Comparison of ENCODE assay signal across 10 mouse cellular contexts in the genomic region with DNA sequence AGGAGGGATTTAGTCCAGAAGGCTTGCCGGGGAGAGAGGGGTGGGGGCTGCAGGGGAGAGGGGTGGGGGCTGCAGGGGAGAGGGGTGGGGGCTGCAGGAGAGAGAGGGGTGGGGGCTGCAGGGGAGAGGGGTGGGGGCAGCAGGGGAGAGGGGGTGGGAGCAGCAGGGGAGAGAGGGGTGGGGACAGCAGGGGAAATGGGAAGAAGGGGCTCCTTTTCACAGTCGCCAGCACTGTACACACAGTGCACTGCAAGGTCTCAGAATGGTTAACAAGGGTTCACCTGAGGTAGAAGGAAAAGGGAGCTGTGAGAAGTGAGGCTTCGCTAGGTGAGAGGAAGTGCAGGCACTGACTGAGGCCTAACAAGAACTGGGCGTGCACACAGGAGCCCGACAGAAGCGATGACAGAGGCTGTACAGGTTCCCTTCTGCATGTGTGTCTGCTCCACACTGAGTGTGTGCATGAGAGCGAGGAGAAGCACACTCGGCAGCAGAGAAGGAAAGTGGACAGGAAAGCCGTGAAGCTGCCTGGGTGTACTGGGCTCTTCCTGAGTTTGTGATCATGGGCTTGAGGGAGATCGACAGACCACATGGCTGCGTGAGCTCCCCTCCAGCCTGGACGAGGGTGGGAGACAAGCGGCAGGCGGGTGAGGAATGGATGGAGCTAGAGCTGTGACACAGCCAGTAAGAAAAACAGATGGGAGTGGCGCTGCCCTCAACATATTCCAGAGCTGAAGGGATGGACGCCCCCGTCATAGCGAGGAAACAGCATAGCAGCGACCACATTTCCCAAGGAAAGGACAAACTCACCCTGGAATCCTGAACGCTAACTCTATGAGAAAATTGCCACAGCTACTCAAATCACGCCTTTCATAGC. TPM values are rescaled to one million over a fixed set of nuclear protein-coding genes. Genes with fewer than 3 reads are reported as not detected.
A peak's percentile ranks its signal among the peaks of the same experiment; 100 is the strongest.
DNase-seq lines count a peak whose midpoint lies in the region; ATAC-seq lines count a peak whose summit lies in the region.
"Had no signal": no experiment of that assay in that cellular context is flagged by ENCODE, and none has a peak within 500 bp of the region (broad histone marks: within the 10 kb centered on the region; RNA-seq: fewer than 3 reads in every experiment).

No protein-coding gene starts in this region.

- H3K9me3 ChIP-seq in midbrain, embryonic 12.5 days: no peaks in the 10 kb centered on the region
- no peaks in the 10 kb centered on the region for H3K9me3 ChIP-seq in midbrain, embryonic 15.5 days
- H3K9me3 ChIP-seq in intestine, embryonic 15.5 days: no peaks in the 10 kb centered on the region
- no peaks in the 10 kb centered on the region for H3K9me3 ChIP-seq in stomach, embryonic 15.5 days

- H3K27me3 ChIP-seq in midbrain, embryonic 12.5 days: no peaks in the 10 kb centered on the region
- no peaks in the 10 kb centered on the region for H3K27me3 ChIP-seq in midbrain, embryonic 15.5 days (replicated peaks)
- no peaks in the 10 kb centered on the region for H3K27me3 ChIP-seq in intestine, embryonic 15.5 days (replicated peaks)
- no peaks in the 10 kb centered on the region for H3K27me3 ChIP-seq in stomach, embryonic 15.5 days (replicated peaks)

- intact Hi-C loops in heart, postnatal 25 days (cut with DNase I): no loop called here

- peak overlapping the region; percentile 46; the same call in 1 of the 2 replicates for H3K27ac ChIP-seq in midbrain, embryonic 12.5 days (replicated peaks)
- no peak overlapping the region for H3K27ac ChIP-seq in midbrain, embryonic 15.5 days
- H3K27ac ChIP-seq in intestine, embryonic 15.5 days: peak overlapping the region; percentile 62
- peak overlapping the region; percentile 74 for H3K27ac ChIP-seq in stomach, embryonic 15.5 days

- H3K9ac ChIP-seq in midbrain, embryonic 12.5 days (replicated peaks): no peak overlapping the region
- no peak overlapping the region for H3K9ac ChIP-seq in midbrain, embryonic 15.5 days
- H3K9ac ChIP-seq in intestine, embryonic 15.5 days: no peak overlapping the region
- no peak overlapping the region for H3K9ac ChIP-seq in stomach, embryonic 15.5 days

- H3K4me1 ChIP-seq in midbrain, embryonic 12.5 days: 0 out of 2 replicates have a peak, but pooled peaks cover 3% of the 10 kb centered on the region
- peaks cover 5% of the 10 kb centered on the region for H3K4me1 ChIP-seq in midbrain, embryonic 15.5 days
- peaks cover 50% of the 10 kb centered on the region for H3K4me1 ChIP-seq in intestine, embryonic 15.5 days (replicated peaks)
- H3K4me1 ChIP-seq in stomach, embryonic 15.5 days: peaks cover 52% of the 10 kb centered on the region

- H3K4me3 ChIP-seq in midbrain, embryonic 12.5 days: no peak overlapping the region
- H3K4me3 ChIP-seq in midbrain, embryonic 15.5 days: no peak overlapping the region
- no peak overlapping the region for H3K4me3 ChIP-seq in intestine, embryonic 15.5 days (replicated peaks)
- H3K4me3 ChIP-seq in stomach, embryonic 15.5 days (replicated peaks): no peak overlapping the region

- no peak for ATAC-seq in midbrain, embryonic 12.5 days (ENCODE audit: low FRiP score, low read depth)
- no peak for ATAC-seq in midbrain, embryonic 15.5 days (replicated peaks)
- no peak for ATAC-seq in intestine, embryonic 15.5 days
- ATAC-seq in stomach, embryonic 15.5 days (ENCODE audit: insufficient read depth, low FRiP score, low read depth): peak; percentile 44; the same call in 1 of the 2 replicates
- no peak for ATAC-seq in cerebellum, adult (ENCODE audit: insufficient number of reproducible peaks, low FRiP score, low TSS enrichment)

- DNase-seq in heart, adult 11 months: peak; percentile 88
- no peak for DNase-seq in heart, postnatal 25 days (ENCODE audit: low spot score)
- no peak for DNase-seq in gastrocnemius, adult 18-20 months (ENCODE audit: low spot score)
- DNase-seq: cerebellum, adult 11-12 months had no signal

- peaks cover 20% of the 10 kb centered on the region for H3K36me3 ChIP-seq in midbrain, embryonic 12.5 days
- no peaks in the 10 kb centered on the region for H3K36me3 ChIP-seq in midbrain, embryonic 15.5 days (replicated peaks)
- peaks cover 6% of the 10 kb centered on the region; the same call in 1 of the 2 replicates for H3K36me3 ChIP-seq in intestine, embryonic 15.5 days
- H3K36me3 ChIP-seq in stomach, embryonic 15.5 days: peaks cover 7% of the 10 kb centered on the region; the same call in 1 of the 2 replicates

- whole genome bisulfite sequencing in midbrain, embryonic 12.5 days: 69% methylated on average over 21 of the region's 21 CpGs
- 70% methylated on average over 21 of the region's 21 CpGs for WGBS in midbrain, embryonic 15.5 days
- WGBS in intestine, embryonic 15.5 days: 42% methylated on average over 21 of the region's 21 CpGs
- 40% methylated on average over 21 of the region's 21 CpGs for WGBS in stomach, embryonic 15.5 days

- H3K4me2 ChIP-seq in midbrain, embryonic 12.5 days (replicated peaks): no peak overlapping the region
- H3K4me2 ChIP-seq in midbrain, embryonic 15.5 days: no peak overlapping the region
- no peak overlapping the region for H3K4me2 ChIP-seq in intestine, embryonic 15.5 days (replicated peaks)
- H3K4me2 ChIP-seq in stomach, embryonic 15.5 days: no peak overlapping the region

RNA-seq across cellular contexts. Expression of gene Ube4b, which starts 29.9 kb away (rescaled TPM):
- total RNA-seq in heart, postnatal 25 days (2021): 10 to 100 TPM; 48.6 to 49.0 TPM
- 78.2 and 81.7 TPM in 2 replicates for polyA plus RNA-seq in midbrain, embryonic 12.5 days (2016; fragmentation: Nextera tagmentation; extraction: Ambion mirVana)
- 58.7 and 64.5 TPM in 2 replicates for polyA plus RNA-seq in midbrain, embryonic 15.5 days (2015; fragmentation: Nextera tagmentation; extraction: Ambion mirVana)
- 34.3 and 39.0 TPM in 2 replicates for polyA plus RNA-seq in intestine, embryonic 15.5 days (2015; fragmentation: Nextera tagmentation; extraction: Ambion mirVana)
- 35.5 and 41.4 TPM in 2 replicates for polyA plus RNA-seq in stomach, embryonic 15.5 days (2015; fragmentation: Nextera tagmentation; extraction: Ambion mirVana)
- 10 to 100 TPM; 31.7 to 35.5 TPM for total RNA-seq in gastrocnemius, adult 18-20 months (2021)

RNA-seq across cellular contexts. Expression of gene Rbp7, which starts 58.1 kb away (rescaled TPM):
- 10 to 100 TPM; 54.3 to 65.7 TPM for total RNA-seq in heart, postnatal 25 days (2021)
- polyA plus RNA-seq in midbrain, embryonic 12.5 days (2016; fragmentation: Nextera tagmentation; extraction: Ambion mirVana): not detected in 2 replicates
- 0.99 TPM in 1 of 2 replicates, not detected in the other for polyA plus RNA-seq in midbrain, embryonic 15.5 days (2015; fragmentation: Nextera tagmentation; extraction: Ambion mirVana)
- 1.6 and 1.8 TPM in 2 replicates for polyA plus RNA-seq in intestine, embryonic 15.5 days (2015; fragmentation: Nextera tagmentation; extraction: Ambion mirVana)
- polyA plus RNA-seq in stomach, embryonic 15.5 days (2015; fragmentation: Nextera tagmentation; extraction: Ambion mirVana): 1.8 and 3.0 TPM in 2 replicates
- 10 to 100 TPM; 14.6 to 15.4 TPM for total RNA-seq in gastrocnemius, adult 18-20 months (2021)
- total RNA-seq: layer of hippocampus, postnatal 10 days had no signal
